Mouse (Mus musculus) kidney, adult 8-10 months (tissue): ENCODE results near the gene Plekhm2.
A peak's percentile ranks its signal among the peaks of the same experiment; 100 is the strongest.

Experiments
- DNase-seq, 2 experiments: peaks; one replicate each; pipeline ENCODE4 v3.0.0; 2022

The Plekhm2 gene

GRCm38 (mm10) chr4:141664799-141665198 lies at the start of gene Plekhm2:
Gene Plekhm2, minus strand, starts transcription at chr4:141664899.
- no peak for DNase-seq

- DNase-seq = no peak
These were observed 49.0 kb upstream of the Plekhm2 start for GRCm38 (mm10) chr4:141713598-141714142.

GRCm38 (mm10) chr4:141711250-141711649 lies 46.6 kb upstream of the Plekhm2 start:
- DNase-seq = no peak

- DNase-seq = no peak
These were observed 44.3 kb upstream of the Plekhm2 start for GRCm38 (mm10) chr4:141708971-141709370.

GRCm38 (mm10) chr4:141708005-141708404 lies 43.3 kb upstream of the Plekhm2 start:
- DNase-seq = no peak

- no peak for DNase-seq
These were observed 40.6 kb upstream of the Plekhm2 start for GRCm38 (mm10) chr4:141705331-141705730.

- DNase-seq = no peak
These were observed 39.9 kb upstream of the Plekhm2 start for GRCm38 (mm10) chr4:141704625-141705024.

- no peak for DNase-seq
These were observed 30.0 kb upstream of the Plekhm2 start for GRCm38 (mm10) chr4:141694719-141695118.

- no peak for DNase-seq
These were observed 23.8 kb upstream of the Plekhm2 start for GRCm38 (mm10) chr4:141688505-141688904.

GRCm38 (mm10) chr4:141686525-141686924 lies 21.8 kb upstream of the Plekhm2 start:
- no peak for DNase-seq

GRCm38 (mm10) chr4:141686093-141686492 lies 21.4 kb upstream of the Plekhm2 start:
- no peak for DNase-seq

- DNase-seq = no peak
These were observed 20.8 kb upstream of the Plekhm2 start, which contains the start of gene Rsc1a1 for GRCm38 (mm10) chr4:141685499-141685898. Gene Rsc1a1, minus strand, starts transcription at chr4:141685599.

- no peak for DNase-seq
These were observed 18.1 kb upstream of the Plekhm2 start for GRCm38 (mm10) chr4:141682706-141683230.

- DNase-seq = no peak
These were observed 17.1 kb upstream of the Plekhm2 start for GRCm38 (mm10) chr4:141681767-141682166.

- no peak for DNase-seq
These were observed 16.2 kb upstream of the Plekhm2 start for GRCm38 (mm10) chr4:141680892-141681291.

GRCm38 (mm10) chr4:141679016-141679415 lies 14.3 kb upstream of the Plekhm2 start:
- DNase-seq = no peak

GRCm38 (mm10) chr4:141676462-141676979 lies 11.8 kb upstream of the Plekhm2 start:
- DNase-seq = no peak

- DNase-seq = peak; percentile 27 to 49
These were observed 7.6 kb upstream of the Plekhm2 start for GRCm38 (mm10) chr4:141672325-141672724.

- no peak for DNase-seq
These were observed 6.7 kb upstream of the Plekhm2 start for GRCm38 (mm10) chr4:141671389-141671788.

GRCm38 (mm10) chr4:141669898-141670712 lies 5.4 kb upstream of the Plekhm2 start:
- peak; percentile 16 to 25 for DNase-seq

GRCm38 (mm10) chr4:141664011-141664745 lies 521 bp downstream of the Plekhm2 start:
- DNase-seq = peak; percentile 62 to 70

- DNase-seq = no peak
These were observed 1.4 kb downstream of the Plekhm2 start for GRCm38 (mm10) chr4:141663122-141663931.
